Mouse (Mus musculus) MEL (cell line): ENCODE measurements around the gene Rpn1.

ENCODE experiments used
- CTCF ChIP-seq, 3 experiments: IDR thresholded peaks in 2 of 3; conservative IDR thresholded peaks in 1 of 3; 2 replicates each; pipeline ENCODE4 v1.5.1; 2011 to 2012; ENCODE audit warnings: low read length in 3 of 3, low read depth in 2 of 3, mild to moderate bottlenecking in 2 of 3, improper control_type of control experiment in 1 of 3, inconsistent platforms in 1 of 3, mixed read lengths in 1 of 3, moderate library complexity in 1 of 3; ENCODE audit not compliant: control insufficient read depth in 1 of 3, insufficient read depth in 1 of 3, poor library complexity in 1 of 3, severe bottlenecking in 1 of 3
- E2F4 ChIP-seq: IDR thresholded peaks from 2 replicates; pipeline ENCODE4 v1.6.1; 2011; ENCODE audit warnings: low read depth, low read length, improper control_type of control experiment, borderline replicate concordance
- EP300 ChIP-seq, 2 experiments: IDR thresholded peaks; 2 replicates each; pipeline ENCODE4 v1.6.1; 2011; ENCODE audit warnings: improper control_type of control experiment in 2 of 2, low read length in 2 of 2, low read depth in 1 of 2, mild to moderate bottlenecking in 1 of 2
- MAX ChIP-seq: IDR thresholded peaks from 2 replicates; pipeline ENCODE4 v1.6.1; 2011; ENCODE audit warnings: low read length, improper control_type of control experiment
- POLR2A ChIP-seq, 2 experiments: IDR thresholded peaks; 2 replicates each; pipeline ENCODE4 v1.6.1; 2011 to 2012; ENCODE audit warnings: low read length in 2 of 2, mild to moderate bottlenecking in 2 of 2, control low read depth in 1 of 2, improper control_type of control experiment in 1 of 2, low read depth in 1 of 2, moderate library complexity in 1 of 2; ENCODE audit not compliant: control insufficient read depth in 1 of 2, insufficient read depth in 1 of 2, poor library complexity in 1 of 2
- TCF12 ChIP-seq: IDR thresholded peaks from 2 replicates; pipeline ENCODE4 v1.6.1; 2014; ENCODE audit warnings: low read depth, mild to moderate bottlenecking, inconsistent platforms, low read length, improper control_type of control experiment, moderate library complexity

DNA sequence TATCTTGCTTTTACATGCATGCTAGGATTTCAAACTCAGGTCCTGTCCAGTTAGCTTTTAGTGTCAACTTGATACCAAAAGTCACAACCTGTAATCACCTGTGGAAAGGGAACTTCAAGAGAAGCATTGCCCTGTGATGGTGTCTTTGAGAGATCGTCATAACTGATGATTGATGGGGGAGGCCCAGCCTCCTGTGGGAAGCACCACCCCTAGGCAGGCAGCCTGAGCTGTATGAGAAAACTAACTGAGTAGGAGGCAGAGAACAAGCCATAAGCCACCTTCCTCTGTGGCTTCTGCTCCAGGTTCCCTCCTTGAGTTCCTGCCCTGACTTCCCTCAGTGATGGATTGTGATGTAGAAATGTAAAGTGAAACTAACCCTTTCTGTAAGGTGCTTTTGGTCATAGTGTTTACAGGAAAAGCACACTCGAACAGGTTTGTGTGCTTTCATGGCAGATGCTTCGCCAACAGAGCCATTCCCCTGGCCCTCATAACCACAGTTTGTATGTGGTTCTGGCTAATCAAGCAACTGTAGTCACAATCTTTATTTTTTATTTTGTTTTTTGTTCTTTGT lies 20.1 kb upstream of the Rpn1 start:
- TF ChIP-seq MAX = no peak
- TF ChIP-seq E2F4 = no peak
- no peak for TF ChIP-seq CTCF (IDR thresholded peaks at IDR 0.05 in 2 of 3, conservative IDR thresholded peaks at IDR 0.05 in 1 of 3; ENCODE audit: control insufficient read depth in 1 of 3, insufficient read depth in 1 of 3, low read depth in 2 of 3, low read length in 3 of 3, poor library complexity in 1 of 3, severe bottlenecking in 1 of 3)
- no peak for TF ChIP-seq EP300 (IDR thresholded peaks at IDR 0.05; ENCODE audit: low read depth in 1 of 2, low read length in 2 of 2)
- TF ChIP-seq TCF12 = no peak
- no peak for TF ChIP-seq POLR2A (IDR thresholded peaks at IDR 0.05; ENCODE audit: control insufficient read depth in 1 of 2, insufficient read depth in 1 of 2, low read depth in 1 of 2, low read length in 2 of 2, poor library complexity in 1 of 2)
